Mouse (Mus musculus) cerebellum, adult 2 months (tissue): ENCODE data around the gene Klhl29.

Source experiments
- CTCF ChIP-seq: fragments of 200-500 bp; IDR thresholded peaks from 2 replicates; pipeline ENCODE4 v1.5.1; 2011; ENCODE audit warnings: low read depth, mild to moderate bottlenecking, control low read depth, low read length, moderate library complexity, borderline replicate concordance; ENCODE audit not compliant: insufficient read depth
- POLR2A ChIP-seq: fragments of 200-500 bp; IDR thresholded peaks from 2 replicates; pipeline ENCODE4 v1.6.1; 2011; ENCODE audit warnings: low read length, control low read depth, borderline replicate concordance; ENCODE audit not compliant: insufficient read depth

GRCm38 (mm10) chr12:5192380-5192718 is 183.1 kb downstream of the Klhl29 start:
- TF ChIP-seq CTCF, result no peak
- no peak for TF ChIP-seq POLR2A
